Mouse (Mus musculus): ENCODE measurements around the gene Olfr298. TPM values are rescaled to one million over a fixed set of nuclear protein-coding genes. Genes with fewer than 3 reads are reported as not detected.

Gene Olfr298
- not detected in 2 replicates for polyA plus RNA-seq (2012; rRNA removed)

GRCm38 (mm10) chr7:86492384-86492783 is at the start of gene Olfr298:
TSS of gene Olfr298 (minus strand) at chr7:86492484.
- DNase-seq: no peak
- Histone ChIP-seq H3K4me3 (ENCODE audit: control insufficient read depth, insufficient read depth, low read length) (no peak within 1 kb of the TSS), H3K27me3 (ENCODE audit: control insufficient read depth, insufficient read depth, low read length) (no peaks in the 10 kb centered on the region), H3K27ac (ENCODE audit: control insufficient read depth, insufficient read depth, low read length) (no peak within 1 kb of the TSS), H3K4me1 (replicated peaks; ENCODE audit: control insufficient read depth, insufficient read depth, low read length) (no peaks in the 10 kb centered on the region), H3K36me3 (ENCODE audit: control insufficient read depth, insufficient read depth, low read length) (no peaks in the 10 kb centered on the region)
- 92% methylated on average over 1 of the region's 1 CpGs for WGBS
- no peak for TF ChIP-seq CTCF (IDR thresholded peaks at IDR 0.05; ENCODE audit: borderline replicate concordance, control insufficient read depth, extremely low read depth, insufficient read depth, low read length, poor library complexity)

- Histone ChIP-seq H3K27me3 (ENCODE audit: control insufficient read depth, insufficient read depth, low read length) (no peaks in the 10 kb centered on the region), H3K4me3 (ENCODE audit: control insufficient read depth, insufficient read depth, low read length) (no peak within 1 kb of the TSS), H3K27ac (ENCODE audit: control insufficient read depth, insufficient read depth, low read length) (no peak within 1 kb of the TSS), H3K36me3 (ENCODE audit: control insufficient read depth, insufficient read depth, low read length) (no peaks in the 10 kb centered on the region), H3K4me1 (replicated peaks; ENCODE audit: control insufficient read depth, insufficient read depth, low read length) (no peaks in the 10 kb centered on the region)
- no peak for DNase-seq
- no peak for TF ChIP-seq CTCF (IDR thresholded peaks at IDR 0.05; ENCODE audit: borderline replicate concordance, control insufficient read depth, extremely low read depth, insufficient read depth, low read length, poor library complexity)
- TF ChIP-seq POLR2A (IDR thresholded peaks at IDR 0.05; ENCODE audit: control insufficient read depth, extremely low read depth, insufficient read depth, low read length, poor library complexity): no peak
These were observed 27.4 kb upstream of the Olfr298 start, which contains the start of gene Olfr297 for GRCm38 (mm10) chr7:86519668-86520067. TSS of gene Olfr297 (plus strand) at chr7:86519968.

GRCm38 (mm10) chr7:86459621-86460020 is 32.7 kb downstream of the Olfr298 start, which contains the start of gene Olfr299:
TSS of gene Olfr299 (plus strand) at chr7:86459921.
- WGBS: 95% methylated on average over 1 of the region's 1 CpGs
- Histone ChIP-seq H3K4me1 (replicated peaks; ENCODE audit: control insufficient read depth, insufficient read depth, low read length) (no peaks in the 10 kb centered on the region), H3K27me3 (ENCODE audit: control insufficient read depth, insufficient read depth, low read length) (no peaks in the 10 kb centered on the region), H3K4me3 (ENCODE audit: control insufficient read depth, insufficient read depth, low read length) (no peak within 1 kb of the TSS), H3K36me3 (ENCODE audit: control insufficient read depth, insufficient read depth, low read length) (no peaks in the 10 kb centered on the region), H3K27ac (ENCODE audit: control insufficient read depth, insufficient read depth, low read length) (no peak within 1 kb of the TSS)
- no peak for DNase-seq
- TF ChIP-seq POLR2A (IDR thresholded peaks at IDR 0.05; ENCODE audit: control insufficient read depth, extremely low read depth, insufficient read depth, low read length, poor library complexity) (no peak), CTCF (IDR thresholded peaks at IDR 0.05; ENCODE audit: borderline replicate concordance, control insufficient read depth, extremely low read depth, insufficient read depth, low read length, poor library complexity) (no peak)

Other genes starting within 250 kb of the Olfr298 start
- not detected in 2 replicates for gene Vmn2r76, start 246.2 kb downstream of the Olfr298 start, polyA plus RNA-seq (2012; rRNA removed)
- not detected in 2 replicates for gene Olfr310, start 215.3 kb downstream of the Olfr298 start, polyA plus RNA-seq (2012; rRNA removed)
- not detected in 2 replicates for gene Olfr309, start 178.8 kb downstream of the Olfr298 start, polyA plus RNA-seq (2012; rRNA removed)
- not detected in 2 replicates for gene Olfr308, start 166.9 kb downstream of the Olfr298 start, polyA plus RNA-seq (2012; rRNA removed)
- gene Olfr307, start 154.9 kb downstream of the Olfr298 start, polyA plus RNA-seq (2012; rRNA removed): not detected in 2 replicates
- gene Olfr305, start 125.6 kb downstream of the Olfr298 start, polyA plus RNA-seq (2012; rRNA removed): not detected in 2 replicates
- gene Olfr304, start 105.8 kb downstream of the Olfr298 start, polyA plus RNA-seq (2012; rRNA removed): not detected in 2 replicates
- gene Olfr303, start 94.7 kb downstream of the Olfr298 start, polyA plus RNA-seq (2012; rRNA removed): not detected in 2 replicates
- not detected in 2 replicates for gene Olfr301, start 88.6 kb downstream of the Olfr298 start, polyA plus RNA-seq (2012; rRNA removed)
- not detected in 2 replicates for gene Olfr299, start 32.6 kb downstream of the Olfr298 start, polyA plus RNA-seq (2012; rRNA removed)
- gene Olfr297, start 27.5 kb upstream of the Olfr298 start, polyA plus RNA-seq (2012; rRNA removed): not detected in 2 replicates
- not detected in 2 replicates for gene Olfr295, start 91.4 kb upstream of the Olfr298 start, polyA plus RNA-seq (2012; rRNA removed)
- not detected in 2 replicates for gene Olfr294, start 124.2 kb upstream of the Olfr298 start, polyA plus RNA-seq (2012; rRNA removed)
- not detected in 2 replicates for gene Olfr293, start 156.6 kb upstream of the Olfr298 start, polyA plus RNA-seq (2012; rRNA removed)
- gene Olfr292, start 195.8 kb upstream of the Olfr298 start, polyA plus RNA-seq (2012; rRNA removed): not detected in 2 replicates